Mouse (Mus musculus) kidney, embryonic 14.5 days (tissue): ENCODE results near the gene Thbs1. TPM values are rescaled to one million over a fixed set of nuclear protein-coding genes. Genes with fewer than 3 reads are reported as not detected.
A peak's percentile ranks its signal among the peaks of the same experiment; 100 is the strongest.

Experiments used
- ATAC-seq: fragments of 200-750 bp; cut with Nextera tagmentation; 2 replicates; pipeline ENCODE4 v1.8.0; 2017; ENCODE audit warnings: moderate number of reproducible peaks, mild to moderate bottlenecking, moderate TSS enrichment, moderate library complexity; ENCODE audit not compliant: low FRiP score, low TSS enrichment
- H3K27ac ChIP-seq: fragments of 300-500 bp; sonication (generic); 2 replicates; pipeline ENCODE4 v1.5.1; 2014; ENCODE audit warnings: low read depth, mild to moderate bottlenecking, low read length, moderate library complexity, mixed read lengths
- H3K27me3 ChIP-seq: fragments of 300-500 bp; sonication (generic); 2 replicates; pipeline ENCODE4 v1.6.1; 2014; ENCODE audit warnings: mild to moderate bottlenecking, low read length; ENCODE audit not compliant: control insufficient read depth, insufficient read depth
- H3K36me3 ChIP-seq: fragments of 300-500 bp; sonication (generic); 2 replicates; pipeline ENCODE4 v1.6.1; 2014; ENCODE audit warnings: low read length, mixed read lengths; ENCODE audit not compliant: control insufficient read depth, insufficient read depth
- H3K4me1 ChIP-seq: fragments of 300-500 bp; sonication (generic); 2 replicates; pipeline ENCODE4 v1.6.1; 2014; ENCODE audit warnings: low read length, mixed read lengths; ENCODE audit not compliant: control insufficient read depth, insufficient read depth
- H3K4me2 ChIP-seq: fragments of 300-500 bp; sonication (generic); replicated peaks from 2 replicates; pipeline ENCODE4 v1.6.1; 2014; ENCODE audit warnings: low read depth, mild to moderate bottlenecking, low read length
- H3K4me3 ChIP-seq: fragments of 300-500 bp; sonication (generic); 2 replicates; pipeline ENCODE4 v1.5.1; 2014; ENCODE audit warnings: mild to moderate bottlenecking, low read length
- H3K9ac ChIP-seq: fragments of 300-500 bp; sonication (generic); 2 replicates; pipeline ENCODE4 v1.6.1; 2014; ENCODE audit warnings: low read depth, mild to moderate bottlenecking, low read length, moderate library complexity
- H3K9me3 ChIP-seq: fragments of 300-500 bp; sonication (generic); 2 replicates; pipeline ENCODE4 v1.6.1; 2016; ENCODE audit warnings: low read length; ENCODE audit not compliant: control insufficient read depth
- WGBS: fragments of 180-500 bp; shearing (Covaris S2); extraction: QIAGEN DNeasy Blood & Tissue Kit; methylation state at CpG from one replicate; pipeline ENCODE4 v1.1.7; 2014; 5-methylcytosine and 5-hydroxymethylcytosine counted together
- polyA plus RNA-seq: library from polyadenylated mRNA; unstranded; fragments of >200 nt; fragmentation: Nextera tagmentation; extraction: Ambion mirVana; gene quantifications from 2 replicates; pipeline ENCODE4 v1.2.1, GENCODE M21; 2014

The Thbs1 gene
- polyA plus RNA-seq: 10.3 and 23.8 TPM in 2 replicates

- Histone ChIP-seq H3K4me1 (peaks cover 15% of the 10 kb centered on the region; the same call in 1 of the 2 replicates), H3K4me3 (peak within 1 kb of the TSS; percentile 61), H3K4me2 (peak within 1 kb of the TSS; percentile 63), H3K27me3 (no peaks in the 10 kb centered on the region), H3K27ac (peak within 1 kb of the TSS; percentile 30; the same call in 1 of the 2 replicates), H3K36me3 (peaks cover 10% of the 10 kb centered on the region; the same call in 1 of the 2 replicates), H3K9ac (peak within 1 kb of the TSS; percentile 74), H3K9me3 (no peaks in the 10 kb centered on the region)
- ATAC-seq: peak; percentile 88
- WGBS: under 1% methylated on average over 36 of the region's 36 CpGs
These were observed at the start of gene Thbs1 for GRCm38 (mm10) chr2:118111488-118112131. Thbs1 (plus strand) TSS chr2:118111876.

GRCm38 (mm10) chr2:118064121-118064764 lies 47.4 kb upstream of the Thbs1 start:
- Histone ChIP-seq H3K27ac (no peak overlapping the region), H3K27me3 (no peaks in the 10 kb centered on the region), H3K9me3 (no peaks in the 10 kb centered on the region), H3K9ac (no peak overlapping the region), H3K4me2 (no peak overlapping the region), H3K4me3 (no peak overlapping the region), H3K4me1 (no peaks in the 10 kb centered on the region), H3K36me3 (no peaks in the 10 kb centered on the region)
- WGBS: 83% methylated on average over 11 of the region's 11 CpGs
- ATAC-seq: no peak

- Histone ChIP-seq H3K27ac (no peak overlapping the region), H3K9me3 (no peaks in the 10 kb centered on the region), H3K27me3 (no peaks in the 10 kb centered on the region), H3K36me3 (no peaks in the 10 kb centered on the region), H3K4me3 (no peak overlapping the region), H3K4me1 (no peaks in the 10 kb centered on the region), H3K4me2 (no peak overlapping the region), H3K9ac (no peak overlapping the region)
- WGBS: 76% methylated on average over 8 of the region's 8 CpGs
- ATAC-seq: no peak
These were observed 45.5 kb upstream of the Thbs1 start for GRCm38 (mm10) chr2:118066065-118066770.

- Histone ChIP-seq H3K27ac (no peak overlapping the region), H3K4me2 (no peak overlapping the region), H3K9me3 (no peaks in the 10 kb centered on the region), H3K4me3 (no peak overlapping the region), H3K4me1 (no peaks in the 10 kb centered on the region), H3K36me3 (no peaks in the 10 kb centered on the region), H3K9ac (no peak overlapping the region), H3K27me3 (no peaks in the 10 kb centered on the region)
- WGBS: 82% methylated on average over 5 of the region's 5 CpGs
- ATAC-seq: no peak
These were observed 41.7 kb upstream of the Thbs1 start for GRCm38 (mm10) chr2:118069975-118070374.

GRCm38 (mm10) chr2:118072811-118073372 lies 38.8 kb upstream of the Thbs1 start:
- ATAC-seq: peak; percentile 32; the same call in 1 of the 2 replicates
- Histone ChIP-seq H3K27ac (no peak overlapping the region), H3K4me2 (no peak overlapping the region), H3K36me3 (no peaks in the 10 kb centered on the region), H3K4me3 (no peak overlapping the region), H3K4me1 (no peaks in the 10 kb centered on the region), H3K9ac (no peak overlapping the region), H3K9me3 (no peaks in the 10 kb centered on the region), H3K27me3 (no peaks in the 10 kb centered on the region)
- 77% methylated on average over 7 of the region's 7 CpGs for whole genome bisulfite sequencing

- Histone ChIP-seq H3K27ac (no peak overlapping the region), H3K27me3 (no peaks in the 10 kb centered on the region), H3K4me3 (no peak overlapping the region), H3K4me2 (no peak overlapping the region), H3K9ac (no peak overlapping the region), H3K4me1 (no peaks in the 10 kb centered on the region), H3K9me3 (no peaks in the 10 kb centered on the region), H3K36me3 (no peaks in the 10 kb centered on the region)
- 47% methylated on average over 2 of the region's 2 CpGs for WGBS
- no peak for ATAC-seq
These were observed 37.6 kb upstream of the Thbs1 start for GRCm38 (mm10) chr2:118074030-118074429.

GRCm38 (mm10) chr2:118075165-118075564 lies 36.5 kb upstream of the Thbs1 start:
- no peak overlapping the region for H3K4me3 ChIP-seq
- no peak for ATAC-seq
- H3K9ac ChIP-seq: no peak overlapping the region
- no peaks in the 10 kb centered on the region for H3K9me3 ChIP-seq
- no peak overlapping the region for H3K27ac ChIP-seq
- no peak overlapping the region for H3K4me2 ChIP-seq
- no peaks in the 10 kb centered on the region for H3K27me3 ChIP-seq
- no peaks in the 10 kb centered on the region for H3K36me3 ChIP-seq
- 81% methylated on average over 4 of the region's 4 CpGs for WGBS
- H3K4me1 ChIP-seq: no peaks in the 10 kb centered on the region

- 81% methylated on average over 4 of the region's 4 CpGs for WGBS
- Histone ChIP-seq H3K4me3 (no peak overlapping the region), H3K4me2 (no peak overlapping the region), H3K9me3 (no peaks in the 10 kb centered on the region), H3K9ac (no peak overlapping the region), H3K27me3 (no peaks in the 10 kb centered on the region), H3K4me1 (0 out of 2 replicates have a peak, but pooled peaks cover 2% of the 10 kb centered on the region), H3K27ac (no peak overlapping the region), H3K36me3 (no peaks in the 10 kb centered on the region)
- ATAC-seq: no peak
These were observed 32.5 kb upstream of the Thbs1 start for GRCm38 (mm10) chr2:118079131-118079530.
